Mouse (Mus musculus): ENCODE measurements at regions not wholly inside any gene's neighbourhood (a gene's known extent, or its start where the extent isn't known, plus 50 kb on each side); places are given as distances from the start of the nearest gene placed in this dataset.
"Not testable (repeated sequence)": the region's sequence is repeated elsewhere in the genome, so short reads cannot be mapped to it uniquely, and the experiment has no call there.

- Histone ChIP-seq H3K4me1 (ENCODE audit: control insufficient read depth, insufficient read depth, low read length) (no peaks in the 10 kb centered on the region; the same call in 1 of the 2 replicates), H3K36me3 (ENCODE audit: control insufficient read depth, insufficient read depth, low read length) (no peaks in the 10 kb centered on the region), H3K4me2 (replicated peaks; ENCODE audit: low read depth, low read length) (no peak overlapping the region), H3K9me3 (ENCODE audit: control insufficient read depth, low read depth, low read length) (no peaks in the 10 kb centered on the region), H3K4me3 (ENCODE audit: low read depth, low read length) (no peak overlapping the region), H3K9ac (replicated peaks; ENCODE audit: low read depth, low read length) (no peak overlapping the region), H3K27ac (ENCODE audit: low read length) (no peak overlapping the region), H3K27me3 (ENCODE audit: control insufficient read depth, insufficient read depth, low read length) (peaks cover 6% of the 10 kb centered on the region; the same call in 1 of the 2 replicates)
- ATAC-seq (ENCODE audit: insufficient number of reproducible peaks, insufficient read depth, low FRiP score, low read depth), result no peak
- 12% methylated on average over 2 of the region's 2 CpGs for WGBS
Measured at GRCm38 (mm10) chr9:43857988-43858387, 114.2 kb downstream of the Nectin1 start.

- Histone ChIP-seq H3K9ac (replicated peaks; ENCODE audit: low read depth, low read length) (no peak overlapping the region), H3K9me3 (ENCODE audit: control insufficient read depth, low read depth, low read length) (no peaks in the 10 kb centered on the region), H3K4me1 (ENCODE audit: control insufficient read depth, insufficient read depth, low read length) (peaks cover 3% of the 10 kb centered on the region), H3K4me3 (ENCODE audit: low read depth, low read length) (no peak overlapping the region), H3K27me3 (ENCODE audit: control insufficient read depth, insufficient read depth, low read length) (peaks cover 6% of the 10 kb centered on the region; the same call in 1 of the 2 replicates), H3K4me2 (replicated peaks; ENCODE audit: low read depth, low read length) (no peak overlapping the region), H3K36me3 (ENCODE audit: control insufficient read depth, insufficient read depth, low read length) (no peaks in the 10 kb centered on the region), H3K27ac (ENCODE audit: low read length) (no peak overlapping the region)
- ATAC-seq (ENCODE audit: insufficient number of reproducible peaks, insufficient read depth, low FRiP score, low read depth), result no peak
- WGBS, result 33% methylated on average over 6 of the region's 6 CpGs
Measured at GRCm38 (mm10) chr9:43858761-43859160, 115.0 kb downstream of the Nectin1 start.

GRCm38 (mm10) chr9:43860264-43860663, 116.5 kb downstream of the Nectin1 start:
- 89% methylated on average over 2 of the region's 2 CpGs for WGBS
- Histone ChIP-seq H3K4me1 (ENCODE audit: control insufficient read depth, insufficient read depth, low read length) (peaks cover 8% of the 10 kb centered on the region), H3K4me2 (replicated peaks; ENCODE audit: low read depth, low read length) (no peak overlapping the region), H3K9ac (replicated peaks; ENCODE audit: low read depth, low read length) (no peak overlapping the region), H3K27me3 (ENCODE audit: control insufficient read depth, insufficient read depth, low read length) (peaks cover 6% of the 10 kb centered on the region), H3K4me3 (ENCODE audit: low read depth, low read length) (no peak overlapping the region), H3K9me3 (ENCODE audit: control insufficient read depth, low read depth, low read length) (no peaks in the 10 kb centered on the region), H3K36me3 (ENCODE audit: control insufficient read depth, insufficient read depth, low read length) (no peaks in the 10 kb centered on the region), H3K27ac (ENCODE audit: low read length) (no peak overlapping the region)
- ATAC-seq (ENCODE audit: insufficient number of reproducible peaks, insufficient read depth, low FRiP score, low read depth), result no peak

- no peak for ATAC-seq (ENCODE audit: insufficient number of reproducible peaks, insufficient read depth, low FRiP score, low read depth)
- Histone ChIP-seq H3K9ac (replicated peaks; ENCODE audit: low read depth, low read length) (no peak overlapping the region), H3K4me3 (ENCODE audit: low read depth, low read length) (no peak overlapping the region), H3K4me2 (replicated peaks; ENCODE audit: low read depth, low read length) (no peak overlapping the region), H3K9me3 (ENCODE audit: control insufficient read depth, low read depth, low read length) (no peaks in the 10 kb centered on the region), H3K27me3 (ENCODE audit: control insufficient read depth, insufficient read depth, low read length) (peaks cover 6% of the 10 kb centered on the region), H3K36me3 (ENCODE audit: control insufficient read depth, insufficient read depth, low read length) (no peaks in the 10 kb centered on the region), H3K4me1 (ENCODE audit: control insufficient read depth, insufficient read depth, low read length) (peaks cover 8% of the 10 kb centered on the region), H3K27ac (ENCODE audit: low read length) (no peak overlapping the region)
- WGBS, result 42% methylated on average over 10 of the region's 10 CpGs
Measured at GRCm38 (mm10) chr9:43861375-43861774, 117.6 kb downstream of the Nectin1 start.

GRCm38 (mm10) chr9:43862034-43862433, 118.2 kb downstream of the Nectin1 start:
- H3K9me3 ChIP-seq (ENCODE audit: control insufficient read depth, low read depth, low read length); H3K4me3 ChIP-seq (ENCODE audit: low read depth, low read length); H3K9ac ChIP-seq (replicated peaks; ENCODE audit: low read depth, low read length); H3K27me3 ChIP-seq (ENCODE audit: control insufficient read depth, insufficient read depth, low read length); H3K4me1 ChIP-seq (ENCODE audit: control insufficient read depth, insufficient read depth, low read length); H3K36me3 ChIP-seq (ENCODE audit: control insufficient read depth, insufficient read depth, low read length); H3K4me2 ChIP-seq (replicated peaks; ENCODE audit: low read depth, low read length); H3K27ac ChIP-seq (ENCODE audit: low read length); ATAC-seq (ENCODE audit: insufficient number of reproducible peaks, insufficient read depth, low FRiP score, low read depth): not testable (repeated sequence)
- 16% methylated on average over 11 of the region's 11 CpGs for WGBS

GRCm38 (mm10) chr9:43863609-43864397, 120.0 kb downstream of the Nectin1 start:
- Histone ChIP-seq H3K4me2 (replicated peaks; ENCODE audit: low read depth, low read length) (peak overlapping the region; percentile 25), H3K9ac (replicated peaks; ENCODE audit: low read depth, low read length) (no peak overlapping the region), H3K27ac (ENCODE audit: low read length) (no peak overlapping the region), H3K36me3 (ENCODE audit: control insufficient read depth, insufficient read depth, low read length) (no peaks in the 10 kb centered on the region), H3K4me3 (ENCODE audit: low read depth, low read length) (no peak overlapping the region), H3K27me3 (ENCODE audit: control insufficient read depth, insufficient read depth, low read length) (peaks cover 6% of the 10 kb centered on the region), H3K4me1 (ENCODE audit: control insufficient read depth, insufficient read depth, low read length) (peaks cover 8% of the 10 kb centered on the region; the same call in 1 of the 2 replicates), H3K9me3 (ENCODE audit: control insufficient read depth, low read depth, low read length) (no peaks in the 10 kb centered on the region)
- WGBS, result 4% methylated on average over 30 of the region's 30 CpGs
- no peak for ATAC-seq (ENCODE audit: insufficient number of reproducible peaks, insufficient read depth, low FRiP score, low read depth)

- H3K36me3 ChIP-seq (ENCODE audit: control insufficient read depth, insufficient read depth, low read length), result no peaks in the 10 kb centered on the region
- no peak overlapping the region for H3K27ac ChIP-seq (ENCODE audit: low read length)
- no peak overlapping the region for H3K9ac ChIP-seq (replicated peaks; ENCODE audit: low read depth, low read length)
- ATAC-seq (ENCODE audit: insufficient number of reproducible peaks, insufficient read depth, low FRiP score, low read depth), result no peak
- no peaks in the 10 kb centered on the region for H3K9me3 ChIP-seq (ENCODE audit: control insufficient read depth, low read depth, low read length)
- H3K4me2 ChIP-seq (replicated peaks; ENCODE audit: low read depth, low read length), result no peak overlapping the region
- peaks cover 8% of the 10 kb centered on the region; the same call in 1 of the 2 replicates for H3K4me1 ChIP-seq (ENCODE audit: control insufficient read depth, insufficient read depth, low read length)
- H3K27me3 ChIP-seq (ENCODE audit: control insufficient read depth, insufficient read depth, low read length), result peaks cover 6% of the 10 kb centered on the region
- WGBS, result 72% methylated on average over 12 of the region's 12 CpGs
- no peak overlapping the region for H3K4me3 ChIP-seq (ENCODE audit: low read depth, low read length)
Measured at GRCm38 (mm10) chr9:43866802-43867201, 123.0 kb downstream of the Nectin1 start.

GRCm38 (mm10) chr9:43873841-43874240, 130.1 kb downstream of the Nectin1 start:
- Histone ChIP-seq H3K27me3 (ENCODE audit: control insufficient read depth, insufficient read depth, low read length) (peaks cover 7% of the 10 kb centered on the region), H3K36me3 (ENCODE audit: control insufficient read depth, insufficient read depth, low read length) (no peaks in the 10 kb centered on the region), H3K4me1 (ENCODE audit: control insufficient read depth, insufficient read depth, low read length) (no peaks in the 10 kb centered on the region), H3K9ac (replicated peaks; ENCODE audit: low read depth, low read length) (no peak overlapping the region), H3K4me3 (ENCODE audit: low read depth, low read length) (no peak overlapping the region), H3K9me3 (ENCODE audit: control insufficient read depth, low read depth, low read length) (no peaks in the 10 kb centered on the region), H3K27ac (ENCODE audit: low read length) (no peak overlapping the region), H3K4me2 (replicated peaks; ENCODE audit: low read depth, low read length) (no peak overlapping the region)
- ATAC-seq (ENCODE audit: insufficient number of reproducible peaks, insufficient read depth, low FRiP score, low read depth), result no peak
- 73% methylated on average over 2 of the region's 2 CpGs for WGBS

GRCm38 (mm10) chr9:43874332-43874731, 130.5 kb downstream of the Nectin1 start:
- no peak overlapping the region for H3K9ac ChIP-seq (replicated peaks; ENCODE audit: low read depth, low read length)
- WGBS, result 76% methylated on average over 5 of the region's 5 CpGs
- no peaks in the 10 kb centered on the region for H3K9me3 ChIP-seq (ENCODE audit: control insufficient read depth, low read depth, low read length)
- peaks cover 12% of the 10 kb centered on the region for H3K27me3 ChIP-seq (ENCODE audit: control insufficient read depth, insufficient read depth, low read length)
- no peak overlapping the region for H3K27ac ChIP-seq (ENCODE audit: low read length)
- no peak overlapping the region for H3K4me2 ChIP-seq (replicated peaks; ENCODE audit: low read depth, low read length)
- H3K36me3 ChIP-seq (ENCODE audit: control insufficient read depth, insufficient read depth, low read length), result no peaks in the 10 kb centered on the region
- H3K4me3 ChIP-seq (ENCODE audit: low read depth, low read length), result no peak overlapping the region
- no peaks in the 10 kb centered on the region for H3K4me1 ChIP-seq (ENCODE audit: control insufficient read depth, insufficient read depth, low read length)
- no peak for ATAC-seq (ENCODE audit: insufficient number of reproducible peaks, insufficient read depth, low FRiP score, low read depth)
